Mouse (Mus musculus) bone marrow, adult 2 months (tissue): ENCODE measurements around the gene Tfap4.

Experiments used
- CTCF ChIP-seq: fragments of 200-500 bp; IDR thresholded peaks from 2 replicates; pipeline ENCODE4 v1.5.1; 2011; ENCODE audit warnings: low read length, control low read depth; ENCODE audit not compliant: control insufficient read depth, insufficient read depth
- POLR2A ChIP-seq: fragments of 200-500 bp; IDR thresholded peaks from 2 replicates; pipeline ENCODE4 v1.6.1; 2011; ENCODE audit warnings: low read depth, mild to moderate bottlenecking, control low read depth, low read length, borderline replicate concordance; ENCODE audit not compliant: control insufficient read depth

DNA sequence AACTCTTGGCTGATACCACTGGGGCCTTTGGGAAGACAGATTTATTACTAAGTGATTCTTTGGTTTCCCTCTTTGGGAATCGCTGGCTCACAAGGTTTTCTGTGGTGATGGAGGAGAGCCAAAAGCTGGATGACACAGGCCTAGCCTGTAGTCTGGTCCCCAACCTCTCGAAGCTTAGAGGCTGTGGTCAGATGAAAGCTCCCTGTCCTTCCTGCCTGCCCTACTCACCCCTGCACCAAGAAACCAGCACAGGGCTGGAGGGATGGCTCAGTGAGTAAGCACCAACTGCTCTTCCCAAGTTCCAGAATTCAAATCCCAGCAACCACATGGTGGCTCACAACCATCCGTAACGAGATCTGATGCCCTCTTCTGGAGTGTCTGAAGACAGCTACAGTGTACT, 20.1 kb downstream of the Tfap4 start:
- TF ChIP-seq POLR2A (no peak), CTCF (no peak)
